Comparison of ENCODE assay signal across 9 mouse cellular contexts in genomic region chr1:167660521-167661101, GRCm38 (mm10). TPM values are rescaled to one million over a fixed set of nuclear protein-coding genes. Genes with fewer than 3 reads are reported as not detected.
DNase-seq lines count a peak whose midpoint lies in the region; ATAC-seq lines count a peak whose summit lies in the region.
"Had no signal": no experiment of that assay in that cellular context is flagged by ENCODE, and none has a peak within 500 bp of the region (broad histone marks: within the 10 kb centered on the region; RNA-seq: fewer than 3 reads in every experiment).

No protein-coding gene starts in this region.

- H3K27me3 ChIP-seq in forebrain, embryonic 14.5 days (replicated peaks; ENCODE audit: control insufficient read depth, insufficient read depth, low read length), result peaks cover 10% of the 10 kb centered on the region; the same call in 1 of the 2 replicates

- peaks cover 12% of the 10 kb centered on the region for H3K4me1 ChIP-seq in forebrain, embryonic 14.5 days (ENCODE audit: control insufficient read depth, insufficient read depth, low read length)

- H3K4me2 ChIP-seq in forebrain, embryonic 14.5 days (ENCODE audit: low read length), result peak overlapping the region; percentile 53

- ATAC-seq in forebrain, embryonic 14.5 days, result peak; percentile 89
- ATAC-seq in granulocyte monocyte progenitor cell, adult 5-6 weeks (replicated peaks; ENCODE audit: poor library complexity, severe bottlenecking), result no peak

- peak; percentile 70 for DNase-seq in 3134 (ENCODE audit: extremely low read depth, insufficient read length, low spot score)
- DNase-seq in adrenal gland, postnatal 4 days (ENCODE audit: low spot score in 2 of 2), result peak; percentile 11 to 18
- DNase-seq in forebrain, embryonic 14.5 days (ENCODE audit: low spot score), result peak; percentile 86
- peak; percentile 45 to 55 for DNase-seq in heart, postnatal 10 days
- DNase-seq in kidney, postnatal 25 days, result peak; percentile 59 to 63
- DNase-seq in lung, postnatal 36 days, result peak; percentile 31
- peak; percentile 64 for DNase-seq in right cerebral cortex, postnatal 4 days

- WGBS in forebrain, embryonic 14.5 days, result 1% methylated on average over 21 of the region's 21 CpGs

- H3K36me3 ChIP-seq in forebrain, embryonic 14.5 days (ENCODE audit: control insufficient read depth, insufficient read depth, low read length), result no peaks in the 10 kb centered on the region

- peak overlapping the region; percentile 51; the same call in 1 of the 2 replicates for H3K9ac ChIP-seq in forebrain, embryonic 14.5 days (ENCODE audit: low read length)

- H3K9me3 ChIP-seq in forebrain, embryonic 14.5 days (replicated peaks; ENCODE audit: control insufficient read depth, low read length), result no peaks in the 10 kb centered on the region

- intact Hi-C loops in heart, postnatal 10 days (cut with DNase I), result loop anchor here (10.0 kb wide), 1 partner anchor 916 kb away; no protein-coding TSS in a partner anchor

- H3K27ac ChIP-seq in forebrain, embryonic 14.5 days (ENCODE audit: low read depth, low read length), result no peak overlapping the region

- peak overlapping the region; percentile 22 for H3K4me3 ChIP-seq in forebrain, embryonic 14.5 days (ENCODE audit: low read depth, low read length)

RNA-seq across cellular contexts. Expression of gene Lmx1a, which starts 28.4 kb away (rescaled TPM):
- total RNA-seq in adrenal gland, postnatal 4 days (2021), result under 1 TPM in 1 of 2 experiments, not detected in 1; 0.08 TPM
- 2.3 and 2.8 TPM in 2 replicates for polyA plus RNA-seq in forebrain, embryonic 14.5 days (2014; fragmentation: Nextera tagmentation; extraction: Ambion mirVana)
- not detected for total RNA-seq in heart, postnatal 10 days (2021)
- not detected in 2 replicates for total RNA-seq in granulocyte monocyte progenitor cell, adult 5-6 weeks (2014; fragmentation: Nextera tagmentation)
- total RNA-seq in granulocyte monocyte progenitor cell, adult 5-6 weeks (2017), result not detected in 2 replicates
- total RNA-seq: liver, adult 2 months had no signal
- polyA plus RNA-seq: liver, adult 2 months had no signal

Comparison
In these comparisons a context has a peak if more than half of its experiments do, and no peak if none do; other contexts are left out.
1. DNase-seq: peak in every context shown above with its lines; median percentile 86 in forebrain, embryonic 14.5 days; 70 in 3134; 64 in right cerebral cortex, postnatal 4 days; 61 in kidney, postnatal 25 days; 50 in heart, postnatal 10 days; 31 in lung, postnatal 36 days; 14 in adrenal gland, postnatal 4 days.